Comparison of ENCODE assay signal across 8 mouse cellular contexts in genomic region chr10:13429766-13430165, GRCm38 (mm10). TPM values are rescaled to one million over a fixed set of nuclear protein-coding genes. Genes with fewer than 3 reads are reported as not detected.
A peak's percentile ranks its signal among the peaks of the same experiment; 100 is the strongest.
DNase-seq lines count a peak whose midpoint lies in the region; ATAC-seq and TF ChIP-seq lines count a peak whose summit lies in the region.

No protein-coding gene starts in this region.

- peak; percentile 29 to 88 (median 73); a peak in 5 of 6 replicates for TF ChIP-seq CTCF in MEL (IDR thresholded peaks at IDR 0.05 in 2 of 3, conservative IDR thresholded peaks at IDR 0.05 in 1 of 3; ENCODE audit: control insufficient read depth in 1 of 3, insufficient read depth in 1 of 3, low read depth in 2 of 3, low read length in 3 of 3, poor library complexity in 1 of 3, severe bottlenecking in 1 of 3)

- no peak overlapping the region for H3K27ac ChIP-seq in MEL (ENCODE audit: control insufficient read depth, low read depth, low read length)
- H3K27ac ChIP-seq in intestine, embryonic 15.5 days, result no peak overlapping the region
- no peak overlapping the region for H3K27ac ChIP-seq in limb, embryonic 13.5 days
- no peak overlapping the region for H3K27ac ChIP-seq in neural tube, embryonic 11.5 days (ENCODE audit: low read depth, low read length)

- no peaks in the 10 kb centered on the region for H3K4me1 ChIP-seq in MEL (ENCODE audit: control insufficient read depth in 1 of 2, insufficient read depth in 2 of 2, low read length in 2 of 2)
- no peaks in the 10 kb centered on the region for H3K4me1 ChIP-seq in intestine, embryonic 15.5 days (replicated peaks)
- H3K4me1 ChIP-seq in limb, embryonic 13.5 days, result peaks cover 25% of the 10 kb centered on the region
- H3K4me1 ChIP-seq in neural tube, embryonic 11.5 days (ENCODE audit: control insufficient read depth, insufficient read depth, low read length), result peaks cover 4% of the 10 kb centered on the region; the same call in 1 of the 2 replicates

- no peaks in the 10 kb centered on the region for H3K9me3 ChIP-seq in MEL (replicated peaks; ENCODE audit: insufficient read depth, low read length)
- no peaks in the 10 kb centered on the region for H3K9me3 ChIP-seq in intestine, embryonic 15.5 days
- no peaks in the 10 kb centered on the region for H3K9me3 ChIP-seq in limb, embryonic 13.5 days
- H3K9me3 ChIP-seq in neural tube, embryonic 11.5 days (ENCODE audit: control insufficient read depth, low read length), result no peaks in the 10 kb centered on the region

- no peaks in the 10 kb centered on the region for H3K36me3 ChIP-seq in MEL (ENCODE audit: control insufficient read depth in 1 of 2, insufficient read depth in 2 of 2, low read length in 2 of 2)
- no peaks in the 10 kb centered on the region for H3K36me3 ChIP-seq in intestine, embryonic 15.5 days
- no peaks in the 10 kb centered on the region for H3K36me3 ChIP-seq in limb, embryonic 13.5 days
- H3K36me3 ChIP-seq in neural tube, embryonic 11.5 days (ENCODE audit: control insufficient read depth, insufficient read depth, low read length), result no peaks in the 10 kb centered on the region

- TF ChIP-seq POLR2A in MEL (IDR thresholded peaks at IDR 0.05; ENCODE audit: control insufficient read depth in 1 of 2, insufficient read depth in 1 of 2, low read depth in 1 of 2, low read length in 2 of 2, poor library complexity in 1 of 2), result no peak

- no peak for TF ChIP-seq EP300 in MEL (IDR thresholded peaks at IDR 0.05; ENCODE audit: low read depth in 1 of 2, low read length in 2 of 2)

- no peak overlapping the region for H3K4me3 ChIP-seq in MEL (ENCODE audit: control insufficient read depth in 1 of 2, insufficient read depth in 1 of 2, low read depth in 2 of 2, low read length in 2 of 2)
- H3K4me3 ChIP-seq in intestine, embryonic 15.5 days (replicated peaks), result no peak overlapping the region
- no peak overlapping the region for H3K4me3 ChIP-seq in limb, embryonic 13.5 days
- H3K4me3 ChIP-seq in neural tube, embryonic 11.5 days (ENCODE audit: low read depth, low read length), result no peak overlapping the region

- no peaks in the 10 kb centered on the region for H3K79me2 ChIP-seq in MEL (ENCODE audit: control insufficient read depth, insufficient read depth, low read length, poor library complexity)

- no peak overlapping the region for H3K9ac ChIP-seq in MEL (ENCODE audit: control insufficient read depth, low read depth, low read length, poor library complexity, severe bottlenecking)
- no peak overlapping the region for H3K9ac ChIP-seq in intestine, embryonic 15.5 days
- H3K9ac ChIP-seq in limb, embryonic 13.5 days, result no peak overlapping the region
- H3K9ac ChIP-seq in neural tube, embryonic 11.5 days (ENCODE audit: low read length), result no peak overlapping the region

- WGBS in intestine, embryonic 15.5 days, result 13% methylated on average over 5 of the region's 5 CpGs
- 14% methylated on average over 5 of the region's 5 CpGs for WGBS in limb, embryonic 13.5 days
- WGBS in neural tube, embryonic 11.5 days, result 14% methylated on average over 5 of the region's 5 CpGs

- TF ChIP-seq RAD21 in MEL (IDR thresholded peaks at IDR 0.05; ENCODE audit: low read depth, low read length), result peak; percentile 94

- DNase-seq in 3T3-L1 (ENCODE audit: low read depth, low spot score) (peak; percentile 68), MEL (ENCODE audit: low read depth, low spot score) (peak; percentile 45)
- DNase-seq in cerebellum, adult 9-10 months, result peak; percentile 53
- DNase-seq in gastrocnemius, adult 18-20 months (ENCODE audit: low spot score), result peak; percentile 66
- peak; percentile 74 for DNase-seq in neural tube, embryonic 11.5 days (ENCODE audit: low spot score)
- peak; percentile 54 for DNase-seq in thymus, postnatal 25 days

- H3K4me2 ChIP-seq in intestine, embryonic 15.5 days (replicated peaks), result no peak overlapping the region
- H3K4me2 ChIP-seq in limb, embryonic 13.5 days (replicated peaks), result no peak overlapping the region
- no peak overlapping the region for H3K4me2 ChIP-seq in neural tube, embryonic 11.5 days (ENCODE audit: low read depth)

- peaks cover 0 to 1% of the 10 kb centered on the region in 2 experiments; a peak in 1 of 4 replicates for H3K27me3 ChIP-seq in MEL (ENCODE audit: control insufficient read depth in 1 of 2, insufficient read depth in 2 of 2, low read length in 2 of 2)
- no peaks in the 10 kb centered on the region for H3K27me3 ChIP-seq in intestine, embryonic 15.5 days (replicated peaks)
- no peaks in the 10 kb centered on the region for H3K27me3 ChIP-seq in limb, embryonic 13.5 days
- no peaks in the 10 kb centered on the region for H3K27me3 ChIP-seq in neural tube, embryonic 11.5 days (ENCODE audit: control insufficient read depth, insufficient read depth, low read length)

- ATAC-seq in intestine, embryonic 15.5 days, result peak; percentile 58; the same call in 1 of the 2 replicates
- ATAC-seq in limb, embryonic 13.5 days (ENCODE audit: low FRiP score, low read depth), result 0 out of 2 replicates have a peak, but pooled peaks have one; percentile 39
- ATAC-seq in neural tube, embryonic 11.5 days (ENCODE audit: insufficient read depth, low FRiP score, low TSS enrichment), result peak; percentile 43; the same call in 1 of the 2 replicates

TF ChIP-seq in MEL, 35 proteins besides CTCF, POLR2A, EP300 and RAD21:
- TF ChIP-seq SIN3A (IDR thresholded peaks at IDR 0.05; ENCODE audit: low read length) (no peak), HCFC1 (IDR thresholded peaks at IDR 0.05; ENCODE audit: low read depth, low read length) (no peak), E2F4 (IDR thresholded peaks at IDR 0.05; ENCODE audit: borderline replicate concordance, low read depth, low read length) (no peak), KAT2A (conservative IDR thresholded peaks at IDR 0.05; ENCODE audit: low read depth, low read length) (no peak), SMC3 (IDR thresholded peaks at IDR 0.05; ENCODE audit: low read depth, low read length) (peak; percentile 95), GATA1 (IDR thresholded peaks at IDR 0.05; ENCODE audit: low read depth, low read length) (no peak), ZC3H11A (IDR thresholded peaks at IDR 0.05; ENCODE audit: low read depth, low read length) (peak; percentile 86)

RNA-seq across cellular contexts. Expression of gene Phactr2, which starts 44.4 kb away (rescaled TPM):
- total RNA-seq in MEL (2012; rRNA removed), result not detected in 2 replicates
- not detected for polyA plus RNA-seq in MEL (2012; ENCODE audit: insufficient read depth in 1 of 2, insufficient read length in 2 of 2, low read depth in 1 of 2, low replicate concordance in 2 of 2, missing spikeins in 1 of 2)
- total RNA-seq in gastrocnemius, adult 18-20 months (2021), result 10 to 100 TPM; 17.6 to 19.4 TPM
- 17.5 and 18.7 TPM in 2 replicates for polyA plus RNA-seq in intestine, embryonic 15.5 days (2015; fragmentation: Nextera tagmentation; extraction: Ambion mirVana)
- 26.8 and 29.3 TPM in 2 replicates for polyA plus RNA-seq in limb, embryonic 13.5 days (2015; fragmentation: Nextera tagmentation; extraction: Ambion mirVana)
- polyA plus RNA-seq in neural tube, embryonic 11.5 days (2014; fragmentation: Nextera tagmentation; extraction: Ambion mirVana), result 18.8 and 19.8 TPM in 2 replicates

Comparison
In these comparisons a context has a peak if more than half of its experiments do, and no peak if none do; other contexts are left out.
1. RNA of gene Phactr2, which starts 44.4 kb away (polyA plus RNA-seq): 26.8 to 29.3 TPM in limb, embryonic 13.5 days, 18.8 to 19.8 TPM in neural tube, embryonic 11.5 days and 17.5 to 18.7 TPM in intestine, embryonic 15.5 days; not detected in MEL; every median in the first group is over 10 times any median in the second.
2. Peak in every context shown above with its lines, with median percentiles within 50 percentile points of each other: DNase-seq and ATAC-seq.